Mouse (Mus musculus) cerebellum, adult 11-12 months (tissue): ENCODE results near the gene Coasy.

Experiments used
- DNase-seq: peaks from one replicate; pipeline ENCODE4 v3.0.0; 2022

Gene Coasy

GRCm38 (mm10) chr11:101082208-101083082 lies at the start of gene Coasy:
TSS of gene Coasy (plus strand) at chr11:101082565.
- peak; percentile 92 for DNase-seq

GRCm38 (mm10) chr11:101033856-101034500 lies 48.4 kb upstream of the Coasy start:
- no peak for DNase-seq

DNA sequence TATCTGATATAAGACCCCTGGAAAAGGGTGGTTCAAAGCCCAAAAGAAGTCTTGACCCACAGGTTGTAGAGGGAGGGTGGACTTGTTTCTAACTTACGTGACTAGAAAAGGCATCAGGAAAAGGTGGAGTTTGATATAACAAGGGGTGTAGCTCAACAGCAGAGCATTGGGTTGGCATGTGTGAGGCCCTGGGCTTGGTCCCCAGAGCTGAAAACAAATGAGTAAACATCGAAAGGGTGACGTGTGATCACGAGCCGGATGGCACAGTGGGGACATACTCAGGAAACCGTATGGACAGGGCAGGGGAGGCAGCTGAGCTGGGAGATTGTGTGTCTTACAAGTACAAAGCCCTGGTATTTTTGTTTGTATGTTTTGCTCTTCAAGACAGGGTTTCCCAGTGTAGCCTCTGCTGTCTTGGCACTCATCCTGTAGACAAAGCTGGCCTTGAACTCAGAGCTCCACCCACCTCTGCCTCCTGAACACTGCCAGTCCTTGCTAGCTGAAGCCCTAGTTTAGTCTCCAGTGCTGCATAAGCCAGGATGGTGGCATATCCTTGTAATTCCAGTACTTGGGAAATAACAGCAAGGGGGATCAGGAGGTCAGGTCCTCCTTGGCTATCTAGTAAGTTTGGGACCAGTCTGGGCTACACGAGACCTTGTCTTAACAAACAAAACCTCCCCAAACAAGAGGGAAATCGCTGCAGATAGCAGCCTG lies 47.6 kb upstream of the Coasy start:
- DNase-seq = no peak

GRCm38 (mm10) chr11:101035328-101035695 lies 47.1 kb upstream of the Coasy start:
- no peak for DNase-seq

GRCm38 (mm10) chr11:101037795-101038194 lies 44.6 kb upstream of the Coasy start:
- no peak for DNase-seq

- DNase-seq = no peak
Observed at GRCm38 (mm10) chr11:101045826-101046225, 36.5 kb upstream of the Coasy start.

DNA sequence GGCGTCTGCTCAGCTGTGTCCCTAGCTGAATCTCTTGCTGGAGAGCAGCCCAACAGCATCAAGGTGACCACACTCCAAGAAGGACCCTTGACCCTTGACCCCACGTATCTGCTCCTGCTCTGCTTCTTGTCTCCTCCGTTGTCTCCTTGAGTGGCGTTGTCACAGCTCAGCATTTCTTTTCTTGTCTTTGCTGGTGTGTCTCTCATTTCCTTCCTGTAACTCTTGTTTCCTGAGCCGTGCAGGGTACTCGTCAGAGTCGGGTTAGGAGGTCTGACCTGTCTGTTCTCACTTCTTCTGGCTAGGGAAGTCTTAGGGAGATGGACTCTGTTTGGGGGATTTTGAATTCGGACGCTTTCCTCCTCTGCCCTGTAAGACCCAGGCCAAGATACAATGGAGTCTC lies 35.9 kb upstream of the Coasy start:
- no peak for DNase-seq

GRCm38 (mm10) chr11:101047502-101047901 lies 34.9 kb upstream of the Coasy start:
- no peak for DNase-seq

GRCm38 (mm10) chr11:101050359-101050758 lies 32.0 kb upstream of the Coasy start:
- peak; percentile 84 for DNase-seq

DNA sequence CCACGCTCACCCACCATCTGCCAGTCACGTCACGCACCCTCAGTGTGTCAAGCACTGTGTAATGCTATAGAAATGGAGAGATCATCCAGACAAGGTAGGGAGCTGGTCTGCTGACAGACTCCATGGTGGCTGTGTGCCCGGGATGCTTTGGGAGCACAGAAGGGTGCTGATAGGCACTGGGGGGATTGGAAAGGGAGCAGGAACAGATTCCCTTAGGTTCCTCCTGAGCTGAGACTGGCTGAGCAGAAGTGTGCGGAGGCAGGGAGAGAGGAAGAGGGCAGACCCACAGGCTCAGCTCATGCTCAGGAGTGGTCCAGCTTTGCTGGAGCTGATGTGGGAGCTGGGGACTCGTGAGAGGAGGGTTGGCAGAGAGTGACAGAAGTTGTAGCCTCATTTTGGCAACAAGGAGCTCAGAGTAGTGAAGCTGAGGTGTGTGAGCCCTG lies 31.3 kb upstream of the Coasy start:
- DNase-seq = peak; percentile 62

- no peak for DNase-seq
Observed at GRCm38 (mm10) chr11:101051617-101052016, 30.7 kb upstream of the Coasy start.

GRCm38 (mm10) chr11:101052751-101053473 lies 29.5 kb upstream of the Coasy start:
- DNase-seq = no peak

DNA sequence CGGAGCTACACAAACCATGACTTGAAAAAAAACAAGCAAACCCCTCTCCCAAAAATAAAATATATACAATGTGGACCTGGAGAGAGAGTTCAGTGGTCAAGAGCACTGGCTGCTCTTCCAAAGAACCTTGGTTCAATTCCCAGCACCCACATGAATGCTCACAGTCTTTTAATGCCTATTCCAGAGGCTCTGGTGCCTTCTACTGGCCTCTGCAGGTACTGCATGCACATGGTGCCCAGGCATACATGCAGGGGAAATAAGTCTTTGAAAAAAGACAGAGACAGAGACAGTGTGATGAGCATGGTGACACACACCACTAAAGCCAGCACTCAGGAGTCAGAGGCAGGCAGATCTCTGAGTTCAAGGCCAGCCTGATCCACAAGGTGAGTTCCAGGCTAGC lies 28.4 kb upstream of the Coasy start:
- no peak for DNase-seq

GRCm38 (mm10) chr11:101055418-101055817 lies 26.9 kb upstream of the Coasy start:
- DNase-seq = peak; percentile 38

DNA sequence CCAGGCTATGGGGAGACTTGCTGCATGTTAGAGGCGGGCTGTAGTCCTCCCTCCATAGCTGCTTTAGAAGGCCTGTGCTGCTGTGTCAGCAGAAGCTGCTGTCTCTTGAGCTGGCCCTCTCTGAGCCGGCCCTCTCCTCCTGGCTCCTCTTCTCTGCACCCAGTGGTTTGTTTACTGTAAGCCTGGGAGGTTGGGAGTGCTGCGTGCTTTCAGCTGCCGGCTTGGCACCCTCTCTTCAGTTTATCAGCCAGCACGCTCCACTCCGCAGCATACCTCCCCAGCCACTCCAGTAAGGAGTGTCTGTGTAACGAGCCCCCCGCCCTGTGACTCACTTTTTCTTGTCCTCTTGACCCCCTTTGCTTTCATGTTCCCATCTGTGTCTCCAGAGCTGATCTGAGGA lies 25.5 kb upstream of the Coasy start:
- no peak for DNase-seq

GRCm38 (mm10) chr11:101057860-101058259 lies 24.5 kb upstream of the Coasy start:
- peak; percentile 87 for DNase-seq

DNA sequence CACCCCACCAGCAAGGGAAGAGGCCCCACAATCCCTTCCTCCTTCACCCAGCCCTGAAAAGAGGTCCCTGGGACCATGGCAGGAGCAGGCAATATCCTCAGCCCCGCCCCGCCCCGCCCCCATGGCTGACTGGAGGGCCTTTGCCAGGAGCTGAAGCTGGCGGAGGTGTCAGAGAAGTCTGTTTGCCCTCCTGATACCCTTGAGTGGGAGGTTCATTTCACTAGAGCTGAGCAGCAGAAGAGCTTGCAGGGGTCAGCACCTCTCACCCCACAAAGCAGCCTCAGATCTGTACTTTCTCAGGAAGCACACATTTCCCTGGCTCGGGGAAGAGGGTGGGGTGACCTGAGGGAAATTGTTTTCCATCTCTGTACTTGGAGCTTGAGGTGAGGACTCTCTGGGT lies 23.6 kb upstream of the Coasy start:
- no peak for DNase-seq

DNA sequence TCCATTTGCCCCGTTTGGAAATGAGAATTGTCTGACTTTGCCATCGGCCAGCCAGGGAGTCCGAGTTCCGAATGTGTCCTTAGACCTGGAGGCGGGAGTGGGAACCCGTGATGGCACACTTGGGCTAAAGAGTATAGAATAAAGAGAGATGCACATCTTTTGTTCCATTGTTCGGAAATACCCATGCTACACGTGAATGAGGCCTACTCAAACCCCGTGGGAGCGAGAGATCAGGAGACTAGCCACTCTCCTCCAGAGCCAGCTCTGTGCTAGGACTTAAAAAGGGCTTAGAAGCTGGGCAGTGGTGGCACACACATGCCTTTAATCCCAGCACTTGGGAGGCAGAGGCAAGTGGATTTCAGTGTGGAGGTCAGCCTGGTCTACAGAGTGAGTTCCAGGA lies 22.9 kb upstream of the Coasy start:
- DNase-seq = no peak

DNA sequence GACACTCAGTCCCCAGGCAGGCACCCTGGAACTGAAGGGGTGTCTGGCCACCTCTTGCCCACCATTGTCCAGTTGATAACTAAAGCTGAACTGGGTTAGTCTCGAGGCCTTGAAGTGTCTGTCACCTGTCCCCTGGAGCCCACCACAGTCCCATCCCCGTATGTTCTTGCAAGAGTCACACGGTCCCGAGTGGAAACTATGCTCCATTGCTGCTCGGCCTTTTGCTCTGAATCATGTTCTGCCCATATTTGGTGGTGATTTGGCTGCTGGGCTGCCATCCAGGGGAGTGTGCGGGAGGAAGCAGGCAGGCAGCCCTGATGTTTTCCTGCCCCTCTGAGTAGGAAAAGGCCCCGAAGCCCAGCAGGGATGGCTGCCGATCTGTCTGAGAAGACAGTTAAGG lies 22.2 kb upstream of the Coasy start:
- DNase-seq = peak; percentile 57

GRCm38 (mm10) chr11:101061049-101061448 lies 21.3 kb upstream of the Coasy start:
- peak; percentile 22 for DNase-seq

GRCm38 (mm10) chr11:101062165-101062884 lies 20.0 kb upstream of the Coasy start:
- peak; percentile 38 for DNase-seq

DNA sequence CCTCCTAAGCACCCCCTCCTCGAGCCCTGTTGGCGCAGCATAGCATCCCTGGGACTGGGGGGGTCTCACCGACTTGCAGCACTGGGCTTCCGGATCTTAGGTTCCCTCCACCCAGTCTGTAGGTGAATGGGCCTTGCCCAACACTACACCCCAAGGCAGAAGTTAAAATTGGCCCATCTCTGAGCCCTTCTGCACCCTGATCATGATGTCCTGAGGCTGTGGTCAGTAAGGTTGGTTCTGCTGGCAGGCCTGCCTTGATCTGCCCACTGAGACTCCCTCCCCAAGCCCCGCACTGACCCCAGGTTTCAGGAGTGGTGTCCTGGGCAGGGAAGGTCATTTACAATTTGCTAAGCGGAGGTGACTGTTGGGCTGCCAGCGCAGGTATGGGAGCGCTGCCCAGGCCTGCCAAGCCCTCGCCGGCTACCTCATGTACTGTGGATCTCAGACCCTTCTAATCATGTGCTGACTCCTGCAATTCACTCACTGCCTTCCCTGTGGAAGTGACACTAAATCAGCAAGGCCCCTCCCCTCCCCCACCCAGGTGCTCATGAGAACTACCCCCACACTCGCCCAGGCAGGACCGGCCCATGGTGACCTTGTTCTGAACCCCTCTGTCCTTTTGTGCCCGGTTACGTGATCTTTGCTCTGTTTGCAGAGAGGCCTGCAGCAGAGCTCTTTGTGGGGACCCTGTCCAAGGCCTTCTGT lies 19.2 kb upstream of the Coasy start:
- DNase-seq = peak; percentile 54
